Mouse (Mus musculus): ENCODE data around the gene Irak4.

Gene Irak4

DNA sequence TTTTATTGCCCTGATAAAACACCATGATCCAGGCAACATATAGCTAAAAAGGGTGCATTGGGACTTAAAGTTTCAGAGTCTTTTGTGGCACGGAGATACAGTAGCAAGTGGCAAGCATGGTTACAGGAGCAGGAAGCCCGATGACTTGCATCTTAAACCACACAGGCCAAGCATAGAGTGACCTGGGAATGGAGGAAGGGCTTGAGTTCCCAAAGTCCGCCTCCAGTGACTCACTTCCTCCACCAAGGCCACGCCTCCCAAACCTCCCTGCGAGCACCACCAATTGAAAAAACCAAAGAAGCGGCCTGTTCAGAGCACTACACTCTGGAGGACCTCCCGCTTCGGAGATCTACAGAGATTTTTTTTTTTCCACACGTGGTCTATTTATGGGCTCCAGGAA lies 22.4 kb downstream of the Irak4 start:
- no peak for DNase-seq

DNA sequence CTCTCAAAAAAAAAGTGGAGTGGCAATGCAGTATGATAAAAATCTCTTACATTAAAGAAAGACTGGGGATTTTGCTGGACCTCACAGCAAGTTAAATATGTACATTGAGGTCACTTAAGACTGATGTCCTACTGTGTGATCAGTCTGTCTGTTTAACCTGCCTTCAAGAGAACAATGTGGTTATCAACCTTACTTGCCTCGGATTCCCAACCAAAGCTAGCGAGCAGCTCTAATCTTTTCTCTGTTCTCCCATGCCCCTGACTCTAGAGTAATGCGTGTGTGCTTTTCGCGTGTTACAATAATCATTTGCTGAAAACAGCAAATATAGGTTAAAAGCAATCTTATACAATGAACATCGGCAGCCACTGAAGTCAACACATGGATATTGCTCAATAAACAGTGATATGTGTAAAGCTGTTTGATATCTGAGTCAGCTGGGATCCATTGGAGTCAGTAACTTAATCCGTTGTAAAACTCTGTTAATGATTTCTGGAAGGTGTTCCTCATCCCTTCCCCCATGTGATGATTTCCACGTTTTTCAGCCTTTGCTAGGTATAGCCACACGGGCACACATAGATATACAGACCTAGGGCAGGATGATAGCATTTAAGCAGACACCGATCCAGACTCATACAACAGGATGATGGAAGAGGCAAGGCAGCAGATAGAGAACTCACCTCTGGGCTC lies 25.2 kb downstream of the Irak4 start:
- DNase-seq = no peak

DNA sequence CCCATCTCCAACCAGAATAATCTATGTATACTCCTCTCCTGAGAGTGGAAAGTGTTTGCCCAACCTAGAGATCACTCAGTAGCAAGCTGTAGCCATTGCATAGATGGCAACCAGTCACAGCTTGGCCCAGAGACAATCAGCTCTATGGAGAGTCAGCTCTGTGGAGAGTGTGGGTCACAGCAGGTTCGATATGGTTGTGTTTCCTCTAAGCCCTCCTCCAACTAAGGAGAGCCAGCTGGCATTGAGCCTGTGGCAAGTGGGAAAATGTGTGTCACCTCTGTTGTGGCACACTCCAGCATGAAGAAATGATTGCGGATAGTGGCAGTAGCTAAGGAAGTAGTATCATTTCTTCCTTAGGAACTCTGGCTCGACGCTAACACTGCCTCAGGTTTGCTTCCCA lies 28.1 kb downstream of the Irak4 start:
- no peak for DNase-seq

DNA sequence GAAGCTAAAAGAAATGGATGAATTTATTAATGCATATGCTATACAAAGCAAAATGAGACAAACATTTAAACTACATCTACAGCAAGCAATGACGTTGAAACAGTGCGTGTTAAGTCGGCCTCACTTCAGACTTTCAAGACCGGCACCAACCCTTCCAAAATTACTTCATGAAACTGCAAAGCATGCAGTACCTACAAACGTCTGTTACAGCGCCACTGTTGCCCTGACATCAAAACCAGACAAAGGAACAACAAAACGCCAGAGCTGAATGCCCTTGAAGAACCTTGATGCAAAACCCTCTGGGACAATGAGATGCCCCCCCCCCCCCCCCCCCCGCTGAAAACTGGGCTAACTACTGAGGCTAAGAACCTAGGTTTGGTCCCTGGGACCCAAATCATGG lies 29.3 kb downstream of the Irak4 start:
- no peak for DNase-seq

DNA sequence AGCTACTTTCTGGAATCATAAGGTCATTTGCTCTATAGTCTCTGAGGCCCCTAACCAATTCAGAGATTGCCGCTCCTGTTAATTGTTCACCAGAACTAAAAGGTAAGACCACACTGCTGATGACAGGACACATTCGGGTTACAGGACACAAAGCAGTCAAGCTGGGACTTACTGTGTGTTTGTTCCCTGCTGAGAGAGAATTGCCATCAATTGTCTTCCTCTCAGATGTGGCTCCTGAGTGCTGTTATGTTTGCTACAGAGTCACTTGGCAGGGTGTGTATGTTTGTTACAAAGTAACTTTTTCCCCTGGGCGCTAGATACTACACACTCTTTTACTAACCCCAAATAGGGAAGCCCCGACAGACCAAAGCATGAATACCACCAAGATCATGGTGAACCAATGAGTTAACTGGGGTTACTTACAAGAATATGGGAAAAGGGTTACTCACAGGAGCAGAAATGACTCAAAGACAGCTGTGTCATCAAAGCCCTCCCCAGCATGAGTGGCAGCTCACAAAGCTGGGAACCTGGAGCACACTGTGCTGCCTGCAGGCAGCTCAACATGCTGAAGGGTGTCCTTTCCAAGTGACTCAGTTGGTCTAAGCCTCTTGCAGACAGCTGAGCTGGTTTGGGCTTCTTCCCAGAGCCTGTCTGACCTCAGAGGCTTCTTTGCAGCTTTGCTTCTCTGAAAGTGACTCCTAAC lies 31.3 kb downstream of the Irak4 start:
- no peak for DNase-seq

DNA sequence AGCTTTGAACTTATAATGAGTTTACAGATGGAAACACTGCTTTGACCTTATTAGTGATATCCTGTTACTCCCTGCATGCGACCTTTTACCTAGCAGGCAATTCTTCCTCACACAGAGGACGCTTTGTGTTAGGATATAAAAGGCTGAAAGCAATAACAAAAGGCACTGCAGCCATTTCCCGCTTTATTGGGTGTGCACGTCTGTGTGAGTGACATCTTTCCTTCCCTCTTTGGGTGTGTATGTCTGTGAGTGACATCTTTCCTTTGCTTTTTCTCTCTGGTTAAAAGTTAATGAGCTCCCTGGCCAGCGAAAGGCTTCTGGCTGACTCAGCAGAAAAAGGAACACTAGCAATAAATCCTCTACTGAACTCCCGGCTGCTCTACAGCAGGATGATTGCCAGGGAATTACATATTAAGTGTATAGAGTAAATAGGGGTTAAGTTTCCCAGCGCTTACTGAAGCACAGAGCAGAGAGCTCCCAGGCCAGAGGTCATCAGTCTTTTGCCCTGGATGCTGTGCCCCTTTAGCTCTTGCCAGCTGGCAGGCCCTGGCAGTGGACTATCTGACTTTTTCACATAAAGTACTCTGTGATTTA lies 38.7 kb downstream of the Irak4 start:
- DNase-seq = no peak

DNA sequence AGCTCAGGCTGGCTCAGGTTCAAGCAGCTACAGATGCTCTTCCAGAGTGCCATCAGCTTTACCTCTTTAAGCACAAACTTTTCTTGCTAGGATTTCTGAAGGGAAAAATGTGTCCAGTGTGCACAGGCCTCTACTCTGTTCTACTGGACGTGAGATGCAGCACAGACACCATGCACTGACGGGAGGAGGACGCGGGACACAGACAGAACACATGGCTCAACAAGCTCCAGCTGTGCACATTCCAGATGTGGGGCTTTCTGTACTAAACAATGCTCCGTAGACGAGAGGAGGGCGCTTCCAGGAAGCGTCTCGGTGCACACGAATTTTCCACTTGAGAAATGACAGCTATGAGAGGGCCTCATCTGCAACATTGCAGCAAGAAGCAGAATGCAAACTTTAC lies 39.7 kb downstream of the Irak4 start:
- no peak for DNase-seq

DNA sequence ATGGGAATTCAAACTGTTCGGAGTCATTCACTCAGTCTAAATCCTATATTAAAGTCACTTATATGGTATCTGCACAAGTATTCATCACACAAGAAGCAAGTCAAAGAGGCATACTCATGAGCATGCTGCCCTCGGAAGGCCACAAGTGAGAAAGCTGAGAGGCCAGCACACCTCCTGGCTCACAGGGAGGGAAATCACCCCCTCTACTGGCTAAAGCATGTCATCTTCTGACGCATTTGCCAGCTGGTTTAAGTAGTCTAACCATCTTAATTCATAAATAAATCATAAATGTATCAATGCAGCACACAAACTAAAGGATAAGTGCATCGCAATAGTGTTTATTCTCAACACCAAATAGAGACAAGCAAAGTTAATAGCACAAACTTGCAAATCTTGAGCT lies 41.3 kb downstream of the Irak4 start:
- DNase-seq = no peak

DNA sequence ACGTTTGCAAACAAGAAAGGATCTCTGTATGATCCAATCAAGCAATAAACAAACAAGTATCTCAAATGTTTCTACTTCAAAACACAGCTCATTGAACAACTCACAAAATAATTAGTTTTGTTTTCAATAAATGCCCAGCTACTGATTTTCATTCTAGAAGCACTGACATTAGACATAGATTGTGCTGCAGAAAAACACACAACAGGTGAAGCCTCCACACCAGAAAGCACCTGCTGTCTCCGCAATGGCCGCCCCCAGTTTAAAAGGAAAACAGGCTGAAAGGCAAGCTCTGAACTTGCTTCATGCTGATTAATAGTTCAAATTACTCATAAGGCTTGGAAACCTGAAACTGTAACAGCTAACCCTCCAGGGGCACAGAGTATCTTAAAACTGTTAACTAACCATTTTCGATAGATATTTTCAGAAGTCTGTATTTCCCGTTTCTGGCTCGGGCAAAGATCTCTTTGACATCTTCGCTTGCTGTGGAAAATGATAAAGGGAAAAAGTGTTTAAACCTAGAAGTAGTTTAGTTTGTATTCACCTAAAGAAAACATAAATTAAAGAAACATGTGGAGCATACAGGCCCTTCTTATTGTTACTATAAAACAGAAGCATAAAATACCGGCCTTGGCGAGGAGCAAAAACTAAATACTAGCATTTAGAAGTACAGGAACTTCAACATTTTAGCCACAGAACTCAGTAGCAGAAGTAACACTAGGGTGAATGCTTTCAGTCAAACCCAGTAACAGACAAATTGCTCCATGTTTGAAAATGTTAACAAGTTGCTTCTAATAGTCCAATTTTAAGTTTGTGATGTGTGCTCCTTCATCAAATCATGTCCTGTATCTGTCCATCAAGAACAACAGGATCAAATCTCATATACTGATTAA lies 44.6 kb downstream of the Irak4 start:
- no peak for DNase-seq

DNA sequence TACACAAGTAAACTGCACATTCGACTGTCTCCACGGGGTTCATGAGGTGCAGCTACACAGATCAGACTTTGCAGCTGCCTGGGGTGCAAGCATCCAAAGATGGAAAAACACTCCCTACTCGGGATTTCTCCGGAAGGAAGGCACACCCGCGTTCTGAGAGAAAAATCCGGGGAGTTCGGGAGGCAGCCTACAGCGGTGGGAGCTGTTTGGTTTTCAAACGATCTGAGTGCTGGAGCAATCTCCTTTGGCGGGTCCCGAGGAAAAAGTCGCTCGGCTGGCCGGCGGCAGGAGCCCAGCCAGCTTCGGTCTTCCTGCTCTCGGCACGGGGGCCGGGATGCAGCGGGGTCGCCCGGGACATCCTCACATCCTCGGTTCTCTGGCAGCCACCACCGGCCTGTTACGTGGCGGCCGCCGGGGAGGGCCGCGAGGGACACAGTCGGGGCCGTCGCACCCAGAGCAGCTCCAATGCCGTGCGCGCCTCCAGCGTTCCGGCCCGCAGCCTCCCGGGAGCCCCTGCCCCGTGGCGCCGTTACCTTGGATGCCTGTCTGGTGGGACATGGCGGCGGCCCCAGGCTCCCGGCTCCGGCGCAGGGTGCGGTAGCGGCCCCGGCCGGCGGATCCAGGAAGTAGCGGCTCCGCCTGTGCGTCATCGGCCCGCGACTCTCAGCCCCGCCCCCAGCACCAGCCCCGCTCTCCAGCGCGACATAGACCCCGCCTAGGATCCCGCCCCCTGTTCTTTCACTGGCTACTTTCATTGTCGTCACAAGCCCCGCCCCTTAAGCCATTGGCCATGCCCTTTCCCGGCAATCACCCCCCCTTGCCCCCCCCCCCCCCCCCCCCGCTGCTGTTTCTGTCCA lies 46.0 kb downstream of the Irak4 start, which contains the start of gene Twf1:
Twf1 (minus strand) TSS at position 671 of the 857 bp plus-strand sequence.
- peak; percentile 99 for DNase-seq

DNA sequence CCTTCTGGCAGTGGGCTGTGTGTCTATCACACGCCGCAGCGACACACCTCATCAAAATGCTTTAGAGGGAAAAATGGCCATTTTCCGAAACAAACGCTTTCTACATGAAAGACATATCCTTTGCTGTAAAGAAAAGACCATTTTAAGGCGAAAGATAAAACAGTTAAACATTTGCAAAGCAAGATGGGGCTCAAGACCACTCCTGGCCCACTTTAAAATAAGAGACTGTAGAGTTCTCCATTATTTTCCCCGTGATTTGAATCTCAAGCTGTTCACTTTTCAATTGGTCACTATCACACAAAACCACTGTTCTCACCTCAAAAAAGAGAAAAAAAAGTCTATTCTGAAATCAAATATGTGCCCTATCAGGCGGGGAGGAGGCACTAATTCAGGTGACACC lies 46.6 kb downstream of the Irak4 start:
- DNase-seq = no peak

DNA sequence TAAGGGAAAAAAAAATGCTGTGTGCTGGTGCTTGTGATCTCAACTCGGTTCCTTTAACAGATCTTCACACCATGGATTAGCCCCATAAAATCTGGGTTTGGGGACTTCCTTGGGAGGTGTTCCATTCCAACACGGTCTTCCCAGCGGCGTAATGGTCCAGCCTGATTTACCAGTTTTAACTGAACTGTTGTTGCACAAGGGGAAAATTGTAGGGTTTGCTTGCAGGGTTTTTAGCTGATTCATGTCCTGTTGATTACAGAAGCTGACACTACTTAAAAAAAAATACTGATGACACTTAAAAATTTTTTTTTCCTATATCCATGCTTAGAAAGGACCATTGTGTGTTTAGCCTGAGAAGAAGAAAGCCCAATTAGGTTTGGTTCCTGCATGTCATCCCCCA lies 47.9 kb downstream of the Irak4 start:
- DNase-seq = no peak

DNA sequence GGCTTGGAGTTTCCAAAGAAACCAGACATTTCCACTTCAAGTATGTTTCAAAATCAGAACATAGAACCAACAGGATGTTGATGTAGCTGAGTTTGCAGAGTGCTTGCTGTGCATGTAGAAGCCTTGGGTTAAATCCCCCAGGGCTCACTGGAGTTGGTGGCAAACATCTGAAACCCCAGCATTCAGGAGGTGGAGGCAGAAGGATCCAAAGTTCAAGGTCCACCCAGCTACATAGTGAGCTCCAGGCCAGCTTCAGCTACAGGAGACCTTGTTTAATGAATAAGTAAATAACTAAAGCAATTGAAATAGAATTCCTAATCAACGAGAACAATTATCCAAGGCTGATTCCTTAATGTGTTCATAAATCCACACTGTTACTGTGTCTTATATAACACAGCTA lies 50.1 kb downstream of the Irak4 start:
- DNase-seq = no peak

DNA sequence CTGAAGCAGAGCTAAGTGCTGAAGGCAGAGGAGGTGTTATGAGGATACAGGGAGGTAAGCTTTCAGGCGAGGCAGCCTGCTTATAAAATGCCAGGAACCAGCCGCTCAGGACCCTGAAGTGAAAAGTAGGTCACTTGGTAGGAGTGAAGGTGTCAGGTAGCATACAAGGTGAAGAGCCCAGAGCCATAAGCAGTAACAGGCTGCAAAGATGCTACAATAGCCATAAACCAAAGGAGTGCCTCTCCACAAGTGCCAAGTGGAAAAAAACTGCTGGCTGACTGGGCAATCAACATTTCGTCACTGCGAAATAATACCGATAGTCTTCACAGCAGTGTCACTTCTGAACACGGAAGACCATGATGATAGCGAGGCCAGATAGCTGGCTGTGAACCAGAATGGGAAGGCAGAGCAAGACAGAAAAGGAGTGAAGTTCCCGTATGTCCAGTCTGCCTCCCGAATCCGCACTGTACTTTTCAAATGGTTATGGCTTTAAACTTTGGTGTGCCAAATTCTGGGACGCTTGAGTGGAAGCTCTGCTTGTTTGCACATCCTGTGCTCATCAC lies 56.8 kb downstream of the Irak4 start:
- DNase-seq = no peak

DNA sequence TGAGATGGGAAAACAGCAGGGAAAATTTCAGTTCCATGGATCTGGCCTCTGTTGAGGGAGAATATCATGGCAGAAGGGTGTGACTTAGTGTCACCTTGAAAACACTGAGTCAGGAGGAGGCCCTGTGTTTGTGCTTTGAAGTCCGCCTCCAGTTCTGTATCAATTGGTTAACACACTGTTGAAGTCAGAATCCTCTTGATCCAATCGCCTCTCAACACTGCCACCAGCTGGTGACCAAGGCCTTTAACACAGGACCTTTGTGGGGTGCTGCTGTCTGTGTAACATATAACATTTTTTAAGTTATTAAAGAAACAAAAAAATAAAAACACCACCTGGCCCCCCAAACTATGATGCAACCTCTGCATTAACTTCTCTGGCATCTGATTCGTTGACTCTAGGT lies 57.9 kb downstream of the Irak4 start:
- DNase-seq = peak; percentile 40

DNA sequence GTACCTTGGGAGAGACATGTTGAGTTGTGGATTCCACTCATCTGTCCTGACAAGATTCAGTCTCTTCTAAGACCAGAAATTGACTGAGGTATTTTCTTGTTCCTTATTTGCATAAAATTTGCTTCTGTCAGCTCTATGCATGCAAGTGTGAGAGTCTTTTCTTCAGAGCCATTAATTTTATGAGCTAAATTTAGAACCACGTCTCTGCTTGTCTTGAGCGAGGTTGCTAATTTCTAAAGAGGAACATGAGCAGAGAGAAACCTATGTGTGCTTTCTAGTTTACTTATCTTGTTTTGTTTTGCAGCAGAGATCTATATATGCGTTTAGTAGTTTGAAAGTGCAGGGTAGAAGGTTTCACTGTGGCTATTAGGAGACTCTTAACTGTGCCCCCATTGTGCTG lies 59.0 kb downstream of the Irak4 start:
- no peak for DNase-seq

DNA sequence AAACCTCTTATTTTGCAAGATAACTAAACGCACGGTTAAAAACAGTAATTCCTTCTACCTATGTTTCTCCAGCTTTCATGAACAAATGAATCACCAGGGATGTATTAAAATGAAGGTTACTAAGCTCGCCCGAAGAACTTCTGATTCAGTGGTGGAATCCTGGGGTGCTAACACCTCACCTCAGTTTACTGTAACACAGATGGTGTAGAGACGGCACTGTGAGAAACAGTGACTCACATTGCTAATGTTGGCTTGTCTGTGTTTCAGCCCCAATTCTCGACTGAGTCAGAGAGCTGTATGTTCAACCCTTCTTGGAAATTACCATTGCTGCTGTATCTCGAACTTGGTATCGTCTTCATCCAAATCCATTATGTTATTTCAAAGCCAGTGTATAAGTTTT lies 64.3 kb downstream of the Irak4 start:
- no peak for DNase-seq

DNA sequence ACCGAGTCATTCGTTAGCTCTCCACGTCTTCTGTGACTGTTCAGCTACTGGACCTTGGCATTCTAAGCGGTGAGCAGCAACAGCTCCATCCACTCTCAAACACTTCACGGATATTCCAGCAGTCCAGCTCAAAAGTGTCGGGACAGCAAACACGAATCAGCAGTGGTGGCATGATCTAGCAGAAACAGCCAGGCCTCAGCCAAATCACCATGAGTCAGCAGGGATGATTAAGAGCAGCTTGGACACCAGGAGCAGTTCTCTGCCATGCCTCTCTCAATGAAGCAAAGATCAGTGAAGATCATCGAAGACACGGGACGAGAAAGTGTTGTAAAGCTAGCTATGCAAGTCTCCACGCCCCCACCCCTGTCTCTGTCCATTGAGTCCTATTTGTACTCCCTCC lies 72.6 kb downstream of the Irak4 start:
- no peak for DNase-seq

DNA sequence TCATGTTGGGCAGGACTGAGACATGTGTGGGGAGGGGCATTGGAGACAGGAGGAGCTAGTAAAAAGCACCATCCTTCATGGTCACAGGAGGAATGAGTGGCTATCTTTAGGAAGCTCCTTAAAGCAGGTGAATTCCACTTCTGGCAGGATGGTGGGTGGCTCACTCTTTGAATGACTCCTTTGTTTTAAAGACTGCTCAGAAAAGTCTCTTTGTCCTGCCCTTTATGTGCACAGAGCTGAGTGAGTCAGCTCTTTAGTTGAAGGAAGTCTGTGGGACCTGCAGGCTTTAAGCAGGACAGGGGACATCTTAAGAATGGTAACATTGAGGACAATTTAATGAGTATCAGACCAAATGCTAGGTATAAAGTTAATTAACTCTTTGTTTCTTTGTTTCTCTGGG lies 77.5 kb downstream of the Irak4 start:
- DNase-seq = no peak

DNA sequence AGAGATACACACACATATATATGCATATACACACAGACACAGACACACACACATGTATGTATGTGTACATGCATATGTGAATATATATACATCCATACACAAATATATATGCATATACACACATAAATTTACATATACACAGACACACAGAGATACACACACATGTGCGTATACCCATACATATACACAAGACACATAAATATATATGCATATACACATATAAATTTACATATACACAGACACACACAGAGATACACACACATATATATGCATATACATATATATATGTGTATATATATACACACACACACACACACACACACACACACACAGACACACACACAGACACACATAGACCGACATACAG lies 85.0 kb downstream of the Irak4 start:
- DNase-seq = no peak

DNA sequence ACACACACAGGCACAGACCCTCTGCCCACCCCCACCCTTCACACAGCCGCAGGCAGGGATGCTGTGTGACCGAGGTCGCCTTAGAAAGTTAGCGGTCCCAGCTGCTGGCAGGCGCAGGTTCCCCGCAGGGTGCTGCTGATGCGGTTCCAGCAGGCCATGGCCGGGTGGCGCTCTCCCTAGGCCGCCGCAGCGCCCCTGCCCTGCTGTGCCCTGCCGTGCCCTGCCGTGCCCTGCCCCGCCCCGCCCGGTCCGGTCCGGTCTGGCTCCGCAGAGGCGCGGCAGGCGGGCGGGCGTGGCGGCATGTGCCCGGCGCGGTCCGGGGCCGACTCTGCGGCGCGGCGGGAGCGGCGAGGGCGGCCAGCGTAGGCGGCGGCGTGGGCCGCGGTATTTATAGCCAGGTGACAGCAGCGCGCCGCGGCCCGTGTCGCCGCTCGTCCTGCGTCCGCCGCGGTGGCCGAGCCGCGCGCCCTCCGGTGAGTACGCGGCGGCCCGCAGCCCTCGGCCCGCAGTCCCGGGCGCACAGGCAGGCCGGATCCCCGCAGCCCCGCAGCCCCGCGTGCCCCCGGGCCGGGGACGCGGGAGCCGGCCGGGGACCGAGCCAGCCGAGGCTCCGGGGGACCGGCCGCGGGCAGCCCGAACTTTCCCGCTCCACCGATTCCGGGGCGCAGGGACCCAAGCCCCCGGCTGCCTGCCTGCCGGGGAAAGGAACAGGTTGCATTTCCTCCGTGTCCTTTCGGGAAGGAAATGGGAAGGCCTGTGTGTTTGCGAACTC lies 85.6 kb downstream of the Irak4 start, which contains the start of gene Tmem117:
Tmem117 (plus strand) TSS at position 403 of the 772 bp plus-strand sequence.
- DNase-seq = peak; percentile 35
